Mouse (Mus musculus) activated CD4-positive, CD25-positive, alpha-beta regulatory T cell, adult 9 weeks (primary cell): Measurements from ENCODE around the gene Ifi209. TPM values are rescaled to one million over a fixed set of nuclear protein-coding genes. Genes with fewer than 3 reads are reported as not detected.

Source experiments
- polyA plus RNA-seq: library from polyadenylated mRNA; unstranded; fragments of 100-300 nt; shearing (Covaris generic); gene quantifications from one replicate; pipeline ENCODE4 v1.2.1, GENCODE M21; 2017

Ifi209 gene
- polyA plus RNA-seq = 312 TPM

GRCm38 (mm10) chr1:173630622-173631021, at the start of gene Ifi209:
TSS of gene Ifi209 (plus strand) at chr1:173630917.

DNA sequence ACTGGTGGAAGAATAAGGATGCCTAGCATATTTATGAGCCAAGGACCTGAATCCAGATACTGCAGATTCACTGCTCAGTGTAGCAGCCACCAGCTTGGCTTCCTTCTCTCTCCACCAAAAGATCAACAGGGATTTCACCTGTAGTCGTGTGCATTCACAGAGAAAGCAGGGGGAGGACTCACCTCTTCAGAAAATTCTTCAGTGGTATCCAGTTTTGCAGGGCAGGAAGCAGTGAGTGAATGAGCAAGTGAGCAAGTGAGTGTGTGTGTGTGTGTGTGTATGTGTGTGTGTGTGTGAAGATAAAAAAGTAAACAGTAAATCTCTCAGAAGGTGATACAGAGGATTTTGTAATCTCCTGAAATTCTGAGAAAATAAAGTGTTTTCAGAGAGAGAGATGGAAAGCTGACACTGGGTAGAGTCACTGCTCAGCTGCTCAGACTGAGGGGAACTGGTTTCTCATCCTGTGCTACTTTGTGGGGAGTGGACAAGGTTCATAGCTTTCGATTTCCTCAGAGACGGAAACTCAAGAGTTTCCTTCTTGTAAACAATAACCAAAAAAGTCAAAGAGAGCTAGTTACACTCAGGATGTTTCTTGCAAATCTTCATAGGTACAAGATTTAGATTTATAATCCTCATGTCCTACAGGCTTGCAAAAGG, 31.8 kb upstream of the Ifi209 start, which contains the start of gene Ifi213:
Gene Ifi213 (minus strand): TSS at position 437 of the 657 bp plus-strand sequence.

DNA sequence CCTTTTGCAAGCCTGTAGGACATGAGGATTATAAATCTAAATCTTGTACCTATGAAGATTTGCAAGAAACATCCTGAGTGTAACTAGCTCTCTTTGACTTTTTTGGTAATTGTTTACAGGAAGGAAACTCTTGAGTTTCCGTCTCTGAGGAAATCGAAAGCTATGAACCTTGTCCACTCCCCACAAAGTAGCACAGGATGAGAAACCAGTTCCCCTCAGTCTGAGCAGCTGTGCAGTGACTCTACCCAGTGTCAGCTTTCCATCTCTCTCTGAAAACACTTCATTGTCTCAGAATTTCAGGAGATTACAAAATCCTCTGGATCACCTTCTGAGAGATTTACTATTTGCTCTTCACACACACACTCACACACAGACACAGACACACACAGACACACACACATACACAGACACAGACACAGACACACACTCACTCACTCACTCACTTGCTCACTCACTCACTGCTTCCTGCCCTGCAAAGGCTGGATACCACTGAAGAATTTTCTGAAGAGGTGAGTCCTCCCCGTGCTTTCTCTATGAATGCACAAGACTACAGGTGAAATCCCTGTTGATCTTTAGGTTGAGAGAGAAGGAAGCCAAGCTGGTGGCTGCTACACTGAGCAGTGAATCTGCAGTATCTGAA, 42.9 kb downstream of the Ifi209 start, which contains the start of gene Ifi208:
Gene Ifi208 (plus strand): TSS at position 218 of the 640 bp plus-strand sequence.

Other genes with a start within 250 kb of the Ifi209 start
- 163 TPM for gene Ifi206, start 139.9 kb upstream of the Ifi209 start, polyA plus RNA-seq
- gene Ifi214, start 95.0 kb upstream of the Ifi209 start, polyA plus RNA-seq = 57.8 TPM
- 138 TPM for gene Ifi213, start 31.6 kb upstream of the Ifi209 start, polyA plus RNA-seq
- 119 TPM for gene Ifi208, start 42.8 kb downstream of the Ifi209 start, polyA plus RNA-seq
- gene Ifi207, start 110.8 kb downstream of the Ifi209 start, polyA plus RNA-seq = 0.15 TPM
- gene Ifi204, start 136.0 kb downstream of the Ifi209 start, polyA plus RNA-seq = 1.9 TPM